Mouse (Mus musculus) Muller cell, postnatal 12 days (primary cell): ENCODE measurements at regions not wholly inside any gene's neighbourhood (a gene's known extent, or its start where the extent isn't known, plus 50 kb on each side); places are given as distances from the start of the nearest gene placed in this dataset.

Source experiments
- DNase-seq: peaks from one replicate; pipeline ENCODE4 v3.0.0-alpha.2; 2015; ENCODE audit errors: inconsistent ontology term

- no peak for DNase-seq
Observed at GRCm38 (mm10) chr17:68057264-68057663, 53.3 kb upstream of the Arhgap28 start.

GRCm38 (mm10) chr17:68060455-68060854 is 56.5 kb upstream of the Arhgap28 start:
- peak; percentile 16 for DNase-seq

- DNase-seq: peak; percentile 44
Observed at GRCm38 (mm10) chr17:68065751-68066150, 61.8 kb upstream of the Arhgap28 start.

GRCm38 (mm10) chr17:68066204-68066603 is 62.3 kb upstream of the Arhgap28 start:
- DNase-seq: no peak

- DNase-seq: peak; percentile 39
Observed at GRCm38 (mm10) chr17:68069008-68069407, 65.1 kb upstream of the Arhgap28 start.

GRCm38 (mm10) chr17:68069484-68069883 is 65.6 kb upstream of the Arhgap28 start:
- no peak for DNase-seq

GRCm38 (mm10) chr17:68071472-68071871 is 67.6 kb upstream of the Arhgap28 start:
- no peak for DNase-seq

GRCm38 (mm10) chr17:68075712-68076111 is 71.8 kb upstream of the Arhgap28 start:
- DNase-seq: peak; percentile 86

- DNase-seq: no peak
Observed at GRCm38 (mm10) chr17:68078709-68079108, 74.8 kb upstream of the Arhgap28 start.

- no peak for DNase-seq
Observed at GRCm38 (mm10) chr17:68084446-68084845, 80.5 kb upstream of the Arhgap28 start.

GRCm38 (mm10) chr17:68087149-68087548 is 83.2 kb upstream of the Arhgap28 start:
- DNase-seq: peak; percentile 29

GRCm38 (mm10) chr17:68089179-68089578 is 85.3 kb upstream of the Arhgap28 start:
- no peak for DNase-seq

GRCm38 (mm10) chr17:68089830-68090229 is 85.9 kb upstream of the Arhgap28 start:
- DNase-seq: peak; percentile 90

GRCm38 (mm10) chr17:68096982-68097381 is 93.1 kb upstream of the Arhgap28 start:
- no peak for DNase-seq

GRCm38 (mm10) chr17:68097436-68097835 is 93.5 kb upstream of the Arhgap28 start:
- no peak for DNase-seq

- DNase-seq: no peak
Observed at GRCm38 (mm10) chr17:68100093-68100492, 96.2 kb upstream of the Arhgap28 start.

GRCm38 (mm10) chr17:68103346-68103745 is 99.4 kb upstream of the Arhgap28 start:
- no peak for DNase-seq

- no peak for DNase-seq
Observed at GRCm38 (mm10) chr17:68106366-68106765, 102.4 kb upstream of the Arhgap28 start.

GRCm38 (mm10) chr17:68107875-68108274 is 104.0 kb upstream of the Arhgap28 start:
- no peak for DNase-seq

- no peak for DNase-seq
Observed at GRCm38 (mm10) chr17:68111834-68112473, 108.0 kb upstream of the Arhgap28 start.

GRCm38 (mm10) chr17:68112763-68113330 is 108.9 kb upstream of the Arhgap28 start:
- DNase-seq: no peak

GRCm38 (mm10) chr17:68115599-68115998 is 111.7 kb upstream of the Arhgap28 start:
- no peak for DNase-seq

- no peak for DNase-seq
Observed at GRCm38 (mm10) chr17:68119055-68119698, 115.3 kb upstream of the Arhgap28 start.
